Mouse (Mus musculus) B cell, adult 62 days (primary cell): Measurements from ENCODE around the gene Scaf4. TPM values are rescaled to one million over a fixed set of nuclear protein-coding genes. Genes with fewer than 3 reads are reported as not detected.

Experiments used
- total RNA-seq: library from RNA; stranded (reverse); gene quantifications from 4 replicates; pipeline ENCODE4 v1.2.4, GENCODE M21; 2023

Scaf4 gene
- 136 to 154 TPM (median 141 TPM) in 4 replicates for total RNA-seq

GRCm38 (mm10) chr16:90283905-90284891, at the start of gene Scaf4:
Gene Scaf4 (minus strand): TSS chr16:90284503.

DNA sequence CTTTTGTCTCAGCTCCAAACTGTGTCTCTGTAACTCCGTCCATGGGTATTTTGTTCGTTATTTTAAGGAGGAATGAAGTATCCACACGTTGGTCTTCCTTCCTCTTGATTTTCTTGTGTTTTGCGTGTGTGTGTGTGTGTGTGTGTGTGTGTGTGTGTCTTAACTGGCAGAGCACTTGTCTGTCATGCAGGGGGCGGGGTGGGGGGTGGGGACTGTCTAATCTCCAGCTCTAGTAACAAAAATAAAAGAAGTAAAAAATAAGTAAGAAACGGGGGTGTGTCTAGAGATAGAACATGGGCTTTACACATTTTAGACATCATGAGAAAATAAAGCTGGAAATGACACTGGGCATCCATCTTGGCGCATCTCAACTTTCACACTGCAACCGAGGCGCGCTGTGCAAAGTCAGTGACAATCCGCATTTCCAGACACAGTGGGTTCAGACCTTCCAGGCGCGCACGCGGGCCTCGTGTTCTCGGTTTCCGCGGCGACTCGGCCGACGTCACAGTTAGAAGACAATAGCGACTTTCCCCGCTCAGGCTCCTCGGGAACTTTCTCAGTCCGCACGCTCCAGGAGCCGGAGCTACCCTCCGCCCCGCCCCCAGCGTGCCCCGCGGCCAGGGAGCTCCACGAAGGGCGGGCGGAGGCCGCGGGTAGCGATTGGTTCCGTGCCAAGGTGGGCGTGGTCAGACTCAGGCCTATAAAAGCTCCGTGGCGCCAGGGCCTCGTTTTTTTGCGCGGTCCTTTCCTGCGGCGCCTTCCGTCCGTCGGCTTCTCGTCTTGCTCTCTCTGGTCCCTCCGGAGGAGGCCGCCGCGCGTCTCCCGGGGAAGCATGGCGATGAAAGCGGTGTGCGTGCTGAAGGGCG, 64.0 kb downstream of the Scaf4 start, which contains the start of gene Sod1:
Gene Sod1 (plus strand): TSS at position 729 of the 866 bp plus-strand sequence.

Other genes starting within 250 kb of the Scaf4 start
- 1.2 to 2.3 TPM (median 1.4 TPM) in 4 replicates for gene Tiam1, start 140.7 kb downstream of the Scaf4 start, total RNA-seq
- gene Sod1, start 63.7 kb downstream of the Scaf4 start, total RNA-seq: 191 to 205 TPM (median 195 TPM) in 4 replicates
- gene Hunk, start 101.5 kb upstream of the Scaf4 start, total RNA-seq: not detected in 4 replicates